Mouse (Mus musculus): ENCODE measurements around the gene Gpr132. TPM values are rescaled to one million over a fixed set of nuclear protein-coding genes. Genes with fewer than 3 reads are reported as not detected.
"Not testable (repeated sequence)": the region's sequence is repeated elsewhere in the genome, so short reads cannot be mapped to it uniquely, and the experiment has no call there.

Gpr132 gene
- polyA plus RNA-seq, 1 experiment = 1.2 TPM

DNA sequence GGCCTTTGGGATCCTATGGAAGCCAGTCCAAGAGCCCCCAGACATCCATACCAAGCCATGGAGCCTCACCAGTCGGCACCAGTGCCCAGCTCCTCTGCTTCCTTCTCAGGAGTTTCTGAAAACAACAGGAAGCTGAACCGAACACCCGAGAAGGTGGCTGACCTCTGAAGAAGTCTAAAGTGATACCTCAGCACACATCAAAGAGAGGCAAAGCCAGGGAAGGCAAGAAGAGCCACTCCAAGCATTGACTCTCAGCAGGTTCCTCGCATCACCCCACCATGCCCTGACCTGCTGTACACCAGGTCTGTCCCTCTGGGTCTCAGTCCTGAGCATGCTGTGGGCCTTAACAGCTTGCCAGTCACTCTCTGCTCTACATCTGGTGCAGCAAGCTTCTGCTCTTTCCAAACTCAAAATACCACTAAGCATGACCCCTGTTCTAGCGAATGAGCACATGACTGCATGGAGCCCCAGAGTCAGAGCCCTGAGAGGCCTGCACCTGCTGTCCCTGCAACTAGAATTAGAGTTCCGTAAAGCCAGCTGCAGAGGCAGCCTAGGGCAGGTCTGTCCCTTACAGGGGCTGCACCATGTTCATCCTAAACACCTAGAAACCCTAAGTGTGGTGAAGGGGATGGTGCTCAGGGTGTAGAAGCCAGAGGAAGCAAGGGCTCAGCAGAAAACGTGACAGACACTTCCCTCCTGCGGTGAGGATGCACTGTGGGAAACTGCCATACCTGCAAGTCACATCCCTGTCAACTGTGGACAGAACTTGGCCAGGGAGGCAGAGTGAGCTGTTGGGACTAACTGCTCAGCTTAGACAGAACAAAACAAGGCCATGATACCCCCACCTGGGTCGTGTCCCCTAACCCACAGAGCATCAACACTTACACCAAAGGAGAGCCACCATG lies 10.8 kb downstream of the Gpr132 start:
- Histone ChIP-seq H3K4me3 (replicated peaks) (peak overlapping the region; percentile 13), H3K4me1 (peaks cover 68% of the 10 kb centered on the region), H3K36me3 (replicated peaks; ENCODE audit: low read length) (peaks cover 25% of the 10 kb centered on the region), H3K27me3 (replicated peaks) (peaks cover 51% of the 10 kb centered on the region), H3K9me3 (no peaks in the 10 kb centered on the region)
- TF ChIP-seq FLI1 (IDR thresholded peaks at IDR 0.05; ENCODE audit: low read length) = no peak
- TF ChIP-seq GATA1 (IDR thresholded peaks at IDR 0.05; ENCODE audit: borderline replicate concordance, low read length) = no peak

DNA sequence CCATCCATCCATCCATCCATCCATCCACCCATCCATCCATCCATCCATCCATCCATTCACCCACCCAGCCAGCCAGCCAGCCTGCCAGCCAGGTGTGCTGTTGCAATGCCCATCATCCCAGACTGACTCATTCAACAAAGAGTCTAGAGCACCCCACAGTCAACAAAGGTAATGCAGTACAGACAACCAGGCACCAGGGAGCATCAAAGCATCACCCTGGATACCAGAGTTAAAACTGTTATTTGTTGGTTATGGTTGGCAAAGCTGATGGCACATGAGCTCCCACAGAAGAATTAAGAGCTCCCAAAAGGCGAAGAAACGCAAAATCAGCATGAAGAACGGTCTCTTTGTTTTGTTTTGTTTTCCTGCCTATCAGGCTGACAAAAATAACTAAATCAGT lies 11.7 kb downstream of the Gpr132 start:
- peaks cover 68% of the 10 kb centered on the region for H3K4me1 ChIP-seq
- no peaks in the 10 kb centered on the region for H3K9me3 ChIP-seq
- TF ChIP-seq FLI1 (IDR thresholded peaks at IDR 0.05; ENCODE audit: low read length) (no peak), GATA1 (IDR thresholded peaks at IDR 0.05; ENCODE audit: borderline replicate concordance, low read length) (no peak)
- H3K36me3 ChIP-seq (replicated peaks; ENCODE audit: low read length) = peaks cover 34% of the 10 kb centered on the region
- no peak overlapping the region for H3K4me3 ChIP-seq (replicated peaks)
- peaks cover 54% of the 10 kb centered on the region for H3K27me3 ChIP-seq (replicated peaks)

GRCm38 (mm10) chr12:112854610-112855333 lies 13.3 kb downstream of the Gpr132 start:
- no peak for TF ChIP-seq GATA1 (IDR thresholded peaks at IDR 0.05; ENCODE audit: borderline replicate concordance, low read length)
- TF ChIP-seq FLI1 (IDR thresholded peaks at IDR 0.05; ENCODE audit: low read length) = no peak
- peaks cover 36% of the 10 kb centered on the region for H3K36me3 ChIP-seq (replicated peaks; ENCODE audit: low read length)
- peaks cover 66% of the 10 kb centered on the region for H3K4me1 ChIP-seq
- peak overlapping the region; percentile 16 for H3K4me3 ChIP-seq (replicated peaks)
- no peaks in the 10 kb centered on the region for H3K9me3 ChIP-seq
- H3K27me3 ChIP-seq (replicated peaks) = peaks cover 51% of the 10 kb centered on the region

GRCm38 (mm10) chr12:112853050-112853729 lies 14.8 kb downstream of the Gpr132 start:
- H3K9me3 ChIP-seq = peaks cover under 1% of the 10 kb centered on the region; the same call in 1 of the 2 replicates
- H3K4me3 ChIP-seq (replicated peaks) = peak overlapping the region; percentile 80
- peaks cover 44% of the 10 kb centered on the region for H3K27me3 ChIP-seq (replicated peaks)
- H3K36me3 ChIP-seq (replicated peaks; ENCODE audit: low read length) = peaks cover 31% of the 10 kb centered on the region
- TF ChIP-seq FLI1 (IDR thresholded peaks at IDR 0.05; ENCODE audit: low read length) (no peak), GATA1 (IDR thresholded peaks at IDR 0.05; ENCODE audit: borderline replicate concordance, low read length) (no peak)
- peaks cover 59% of the 10 kb centered on the region for H3K4me1 ChIP-seq

GRCm38 (mm10) chr12:112851116-112851515 lies 16.9 kb downstream of the Gpr132 start:
- H3K4me1 ChIP-seq = peaks cover 56% of the 10 kb centered on the region
- H3K4me3 ChIP-seq (replicated peaks) = no peak overlapping the region
- peaks cover 27% of the 10 kb centered on the region for H3K36me3 ChIP-seq (replicated peaks; ENCODE audit: low read length)
- H3K9me3 ChIP-seq = peaks cover 4% of the 10 kb centered on the region; the same call in 1 of the 2 replicates
- H3K27me3 ChIP-seq (replicated peaks) = peaks cover 43% of the 10 kb centered on the region
- TF ChIP-seq FLI1 (IDR thresholded peaks at IDR 0.05; ENCODE audit: low read length) (no peak), GATA1 (IDR thresholded peaks at IDR 0.05; ENCODE audit: borderline replicate concordance, low read length) (no peak)

- Histone ChIP-seq H3K4me1 (peaks cover 55% of the 10 kb centered on the region), H3K27me3 (replicated peaks) (peaks cover 46% of the 10 kb centered on the region), H3K9me3 (peaks cover 4% of the 10 kb centered on the region; the same call in 1 of the 2 replicates), H3K4me3 (replicated peaks) (no peak overlapping the region), H3K36me3 (replicated peaks; ENCODE audit: low read length) (peaks cover 25% of the 10 kb centered on the region)
- TF ChIP-seq FLI1 (IDR thresholded peaks at IDR 0.05; ENCODE audit: low read length) (no peak), GATA1 (IDR thresholded peaks at IDR 0.05; ENCODE audit: borderline replicate concordance, low read length) (no peak)
Observed at GRCm38 (mm10) chr12:112850344-112850743, 17.7 kb downstream of the Gpr132 start.

GRCm38 (mm10) chr12:112849235-112850022 lies 18.6 kb downstream of the Gpr132 start:
- Histone ChIP-seq H3K27me3 (replicated peaks) (peaks cover 40% of the 10 kb centered on the region), H3K4me1 (peaks cover 48% of the 10 kb centered on the region), H3K36me3 (replicated peaks; ENCODE audit: low read length) (peaks cover 22% of the 10 kb centered on the region), H3K9me3 (peaks cover 4% of the 10 kb centered on the region; the same call in 1 of the 2 replicates), H3K4me3 (replicated peaks) (no peak overlapping the region)
- TF ChIP-seq GATA1 (IDR thresholded peaks at IDR 0.05; ENCODE audit: borderline replicate concordance, low read length) = no peak

- Histone ChIP-seq H3K27me3 (replicated peaks) (peaks cover 36% of the 10 kb centered on the region), H3K4me1 (peaks cover 37% of the 10 kb centered on the region), H3K36me3 (replicated peaks; ENCODE audit: low read length) (peaks cover 17% of the 10 kb centered on the region), H3K9me3 (peaks cover 4% of the 10 kb centered on the region; the same call in 1 of the 2 replicates), H3K4me3 (replicated peaks) (no peak overlapping the region)
- TF ChIP-seq FLI1 (IDR thresholded peaks at IDR 0.05; ENCODE audit: low read length) (no peak), GATA1 (IDR thresholded peaks at IDR 0.05; ENCODE audit: borderline replicate concordance, low read length) (no peak)
Observed at GRCm38 (mm10) chr12:112847880-112848279, 20.1 kb downstream of the Gpr132 start.

DNA sequence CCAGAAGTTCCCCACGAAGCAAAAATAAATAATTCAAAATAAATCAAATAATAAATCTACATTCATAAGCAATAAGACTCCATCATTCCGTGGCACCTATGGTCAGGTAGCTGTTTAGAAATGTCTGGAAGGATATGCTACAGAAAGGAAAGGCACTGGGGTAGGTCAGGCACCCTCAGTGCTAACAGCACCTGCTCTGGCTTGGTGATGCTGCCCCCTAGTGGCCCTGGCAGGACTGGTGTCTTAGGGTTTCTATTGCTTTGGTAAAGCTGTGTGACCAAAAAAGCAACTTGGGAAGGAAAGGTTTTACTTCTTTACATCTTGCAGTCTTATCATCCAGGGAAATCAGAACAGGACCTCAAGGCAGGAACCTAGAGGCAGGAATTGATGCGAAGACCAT lies 24.2 kb downstream of the Gpr132 start:
- Histone ChIP-seq H3K27me3 (replicated peaks) (peaks cover 20% of the 10 kb centered on the region), H3K9me3 (peaks cover 27% of the 10 kb centered on the region), H3K4me1 (peaks cover 12% of the 10 kb centered on the region), H3K4me3 (replicated peaks) (no peak overlapping the region), H3K36me3 (replicated peaks; ENCODE audit: low read length) (no peaks in the 10 kb centered on the region)
- no peak for TF ChIP-seq FLI1 (IDR thresholded peaks at IDR 0.05; ENCODE audit: low read length)
- TF ChIP-seq GATA1 (IDR thresholded peaks at IDR 0.05; ENCODE audit: borderline replicate concordance, low read length) = no peak

- H3K4me1 ChIP-seq; H3K4me3 ChIP-seq (replicated peaks); H3K36me3 ChIP-seq (replicated peaks; ENCODE audit: low read length): not testable (repeated sequence)
- Histone ChIP-seq H3K27me3 (replicated peaks) (peaks cover 18% of the 10 kb centered on the region), H3K9me3 (peaks cover 24% of the 10 kb centered on the region)
Observed at GRCm38 (mm10) chr12:112842128-112842527, 25.9 kb downstream of the Gpr132 start.

GRCm38 (mm10) chr12:112841338-112841892 lies 26.6 kb downstream of the Gpr132 start:
- H3K27me3 ChIP-seq (replicated peaks) = peaks cover 18% of the 10 kb centered on the region

More at GRCm38 (mm10) chr12:112841338-112841892, 26.6 kb downstream of the Gpr132 start:
- H3K36me3 ChIP-seq (replicated peaks; ENCODE audit: low read length); H3K4me3 ChIP-seq (replicated peaks); H3K4me1 ChIP-seq: not testable (repeated sequence)
- H3K9me3 ChIP-seq = peaks cover 24% of the 10 kb centered on the region
